Comparison of ENCODE assay signal across 16 mouse cellular contexts in genomic region chr2:167431418-167431776, GRCm38 (mm10). TPM values are rescaled to one million over a fixed set of nuclear protein-coding genes. Genes with fewer than 3 reads are reported as not detected.
A peak's percentile ranks its signal among the peaks of the same experiment; 100 is the strongest.
DNase-seq lines count a peak whose midpoint lies in the region; ATAC-seq and TF ChIP-seq lines count a peak whose summit lies in the region.
"Had no signal": no experiment of that assay in that cellular context is flagged by ENCODE, and none has a peak within 500 bp of the region (broad histone marks: within the 10 kb centered on the region; RNA-seq: fewer than 3 reads in every experiment).

No protein-coding gene starts in this region.

- TF ChIP-seq CTCF in liver, embryonic 14.5 days (IDR thresholded peaks at IDR 0.05; ENCODE audit: low read depth), result no peak

- DNase-seq in heart, adult 11 months, result peak; percentile 81
- DNase-seq in heart, adult 9 months (ENCODE audit: low spot score in 2 of 2), result no peak
- no peak for DNase-seq in neural tube, embryonic 11.5 days (ENCODE audit: low spot score)
- no peak for DNase-seq in liver, embryonic 14.5 days (ENCODE audit: low read depth in 3 of 3, low spot score in 3 of 3)
- no peak for DNase-seq in lung, postnatal 25 days (ENCODE audit: low spot score)
- DNase-seq in c-Kit-positive CD71-positive TER-119-positive erythroid progenitor cells, embryonic 14.5 days (ENCODE audit: low spot score), result no peak
- DNase-seq: adrenal gland, postnatal 10 days; cerebellum, postnatal 10 days; kidney, adult 8-10 months; lung, embryonic 14.5 days; right cerebral cortex, postnatal 14 days; thymus, postnatal 14 days had no signal

- H3K36me3 ChIP-seq in neural tube, embryonic 11.5 days (ENCODE audit: control insufficient read depth, insufficient read depth, low read length), result no peaks in the 10 kb centered on the region; the same call in 1 of the 2 replicates
- peaks cover 34% of the 10 kb centered on the region for H3K36me3 ChIP-seq in neural tube, embryonic 15.5 days
- H3K36me3 ChIP-seq in liver, embryonic 14.5 days (replicated peaks; ENCODE audit: control insufficient read depth, insufficient read depth, low read depth), result peaks cover 40% of the 10 kb centered on the region
- H3K36me3 ChIP-seq in kidney, embryonic 15.5 days, result peaks cover 85% of the 10 kb centered on the region

- no peak for TF ChIP-seq EP300 in liver, embryonic 14.5 days (IDR thresholded peaks at IDR 0.05; ENCODE audit: low read depth)

- no peak overlapping the region for H3K9ac ChIP-seq in neural tube, embryonic 11.5 days (ENCODE audit: low read length)
- H3K9ac ChIP-seq in neural tube, embryonic 15.5 days (replicated peaks), result no peak overlapping the region
- peak overlapping the region; percentile 41 for H3K9ac ChIP-seq in liver, embryonic 14.5 days (replicated peaks)
- H3K9ac ChIP-seq in kidney, embryonic 15.5 days, result no peak overlapping the region
- H3K9ac ChIP-seq: forebrain, embryonic 12.5 days; hindbrain, embryonic 13.5 days; lung, embryonic 14.5 days had no signal

- no peaks in the 10 kb centered on the region for H3K9me3 ChIP-seq in neural tube, embryonic 11.5 days (ENCODE audit: control insufficient read depth, low read length)
- H3K9me3 ChIP-seq in neural tube, embryonic 15.5 days (replicated peaks), result no peaks in the 10 kb centered on the region
- no peaks in the 10 kb centered on the region for H3K9me3 ChIP-seq in liver, embryonic 14.5 days (ENCODE audit: control insufficient read depth, low read length)
- no peaks in the 10 kb centered on the region for H3K9me3 ChIP-seq in kidney, embryonic 15.5 days (replicated peaks)
- H3K9me3 ChIP-seq: forebrain, embryonic 12.5 days; hindbrain, embryonic 13.5 days had no signal

- no peak overlapping the region for H3K4me3 ChIP-seq in neural tube, embryonic 11.5 days (ENCODE audit: low read depth, low read length)
- no peak overlapping the region for H3K4me3 ChIP-seq in neural tube, embryonic 15.5 days (replicated peaks)
- no peak overlapping the region for H3K4me3 ChIP-seq in liver, embryonic 14.5 days (ENCODE audit: insufficient read depth in 1 of 2, low read depth in 2 of 2, low read length in 2 of 2)
- H3K4me3 ChIP-seq in kidney, embryonic 15.5 days (replicated peaks), result no peak overlapping the region
- H3K4me3 ChIP-seq: forebrain, embryonic 12.5 days; hindbrain, embryonic 13.5 days had no signal

- ATAC-seq in neural tube, embryonic 11.5 days (ENCODE audit: insufficient read depth, low FRiP score, low TSS enrichment), result no peak
- ATAC-seq in neural tube, embryonic 15.5 days (ENCODE audit: low FRiP score), result no peak
- ATAC-seq in liver, embryonic 14.5 days (ENCODE audit: insufficient read depth), result peak; percentile 74
- no peak for ATAC-seq in kidney, embryonic 15.5 days (replicated peaks; ENCODE audit: low FRiP score)

- H3K27me3 ChIP-seq in neural tube, embryonic 11.5 days (ENCODE audit: control insufficient read depth, insufficient read depth, low read length), result no peaks in the 10 kb centered on the region
- no peaks in the 10 kb centered on the region for H3K27me3 ChIP-seq in neural tube, embryonic 15.5 days (replicated peaks)
- no peaks in the 10 kb centered on the region for H3K27me3 ChIP-seq in liver, embryonic 14.5 days (ENCODE audit: control insufficient read depth, insufficient read depth, low read length)
- no peaks in the 10 kb centered on the region for H3K27me3 ChIP-seq in kidney, embryonic 15.5 days
- H3K27me3 ChIP-seq: forebrain, embryonic 12.5 days; hindbrain, embryonic 13.5 days had no signal

- no peak overlapping the region for H3K4me2 ChIP-seq in neural tube, embryonic 11.5 days (ENCODE audit: low read depth)
- H3K4me2 ChIP-seq in neural tube, embryonic 15.5 days, result no peak overlapping the region
- H3K4me2 ChIP-seq in liver, embryonic 14.5 days (ENCODE audit: low read depth), result peak overlapping the region; percentile 51
- H3K4me2 ChIP-seq in kidney, embryonic 15.5 days, result no peak overlapping the region
- H3K4me2 ChIP-seq: forebrain, embryonic 12.5 days; hindbrain, embryonic 13.5 days; lung, embryonic 14.5 days had no signal

- no peaks in the 10 kb centered on the region for H3K4me1 ChIP-seq in neural tube, embryonic 11.5 days (ENCODE audit: control insufficient read depth, insufficient read depth, low read length)
- H3K4me1 ChIP-seq in neural tube, embryonic 15.5 days, result no peaks in the 10 kb centered on the region
- peaks cover 14 to 30% of the 10 kb centered on the region in 2 experiments for H3K4me1 ChIP-seq in liver, embryonic 14.5 days (replicated peaks; ENCODE audit: control insufficient read depth in 2 of 2, insufficient read depth in 2 of 2, low read length in 1 of 2)
- no peaks in the 10 kb centered on the region for H3K4me1 ChIP-seq in kidney, embryonic 15.5 days
- H3K4me1 ChIP-seq: forebrain, embryonic 12.5 days; hindbrain, embryonic 13.5 days had no signal

- WGBS in neural tube, embryonic 11.5 days, result 79% methylated on average over 7 of the region's 7 CpGs
- 91% methylated on average over 7 of the region's 7 CpGs for WGBS in neural tube, embryonic 15.5 days
- whole genome bisulfite sequencing in liver, embryonic 14.5 days (ENCODE audit: insufficient replicate concordance), result 75% methylated on average over 7 of the region's 7 CpGs
- 84% methylated on average over 7 of the region's 7 CpGs for WGBS in kidney, embryonic 15.5 days

- peak overlapping the region; percentile 9; the same call in 1 of the 2 replicates for H3K27ac ChIP-seq in neural tube, embryonic 11.5 days (ENCODE audit: low read depth, low read length)
- no peak overlapping the region for H3K27ac ChIP-seq in neural tube, embryonic 15.5 days (replicated peaks)
- peak overlapping the region; percentile 94 for H3K27ac ChIP-seq in liver, embryonic 14.5 days
- H3K27ac ChIP-seq in kidney, embryonic 15.5 days, result no peak overlapping the region
- H3K27ac ChIP-seq: forebrain, embryonic 12.5 days; hindbrain, embryonic 13.5 days had no signal

RNA-seq across cellular contexts. Expression of gene Slc9a8, which starts 9.9 kb away (rescaled TPM):
- polyA plus RNA-seq in neural tube, embryonic 11.5 days (2014; fragmentation: Nextera tagmentation; extraction: Ambion mirVana), result 16.2 and 19.1 TPM in 2 replicates
- 21.2 and 22.1 TPM in 2 replicates for polyA plus RNA-seq in neural tube, embryonic 15.5 days (2015; fragmentation: Nextera tagmentation; extraction: Ambion mirVana)
- polyA plus RNA-seq in liver, embryonic 14.5 days (2012; rRNA removed), result 13.9 and 18.1 TPM in 2 replicates
- polyA plus RNA-seq in liver, embryonic 14.5 days (2014; fragmentation: Nextera tagmentation; extraction: Ambion mirVana), result 8.7 and 9.1 TPM in 2 replicates
- 21.9 and 27.1 TPM in 2 replicates for polyA plus RNA-seq in kidney, embryonic 15.5 days (2015; fragmentation: Nextera tagmentation; extraction: Ambion mirVana)

Comparison
In these comparisons a context has a peak if more than half of its experiments do, and no peak if none do; other contexts are left out.
1. H3K27ac ChIP-seq: peak in neural tube, embryonic 11.5 days (single experiment) and liver, embryonic 14.5 days (single experiment); none in neural tube, embryonic 15.5 days (single experiment) and kidney, embryonic 15.5 days (single experiment).